Mouse (Mus musculus) naive thymus-derived CD4-positive, alpha-beta T cell, adult 5 months (primary cell): ENCODE data around the gene Npy2r. TPM values are rescaled to one million over a fixed set of nuclear protein-coding genes. Genes with fewer than 3 reads are reported as not detected.

Experiments
- polyA plus RNA-seq: library from polyadenylated mRNA; unstranded; fragments of 100-300 nt; shearing (Covaris generic); gene quantifications from one replicate; pipeline ENCODE4 v1.2.1, GENCODE M21; 2017

Gene Npy2r
- polyA plus RNA-seq: not detected

GRCm38 (mm10) chr3:82547908-82548721 lies at the start of gene Npy2r:
TSS of gene Npy2r (minus strand) at chr3:82548084.

Other genes starting within 250 kb of the Npy2r start
- gene Map9, start 190.0 kb downstream of the Npy2r start, polyA plus RNA-seq: 0.53 TPM